Mouse (Mus musculus): ENCODE measurements around the gene Anxa5. TPM values are rescaled to one million over a fixed set of nuclear protein-coding genes. Genes with fewer than 3 reads are reported as not detected.
A peak's percentile ranks its signal among the peaks of the same experiment; 100 is the strongest.

The Anxa5 gene
- polyA plus RNA-seq (2014; fragmentation: Nextera tagmentation; extraction: Ambion mirVana), result 103 and 121 TPM in 2 replicates

DNA sequence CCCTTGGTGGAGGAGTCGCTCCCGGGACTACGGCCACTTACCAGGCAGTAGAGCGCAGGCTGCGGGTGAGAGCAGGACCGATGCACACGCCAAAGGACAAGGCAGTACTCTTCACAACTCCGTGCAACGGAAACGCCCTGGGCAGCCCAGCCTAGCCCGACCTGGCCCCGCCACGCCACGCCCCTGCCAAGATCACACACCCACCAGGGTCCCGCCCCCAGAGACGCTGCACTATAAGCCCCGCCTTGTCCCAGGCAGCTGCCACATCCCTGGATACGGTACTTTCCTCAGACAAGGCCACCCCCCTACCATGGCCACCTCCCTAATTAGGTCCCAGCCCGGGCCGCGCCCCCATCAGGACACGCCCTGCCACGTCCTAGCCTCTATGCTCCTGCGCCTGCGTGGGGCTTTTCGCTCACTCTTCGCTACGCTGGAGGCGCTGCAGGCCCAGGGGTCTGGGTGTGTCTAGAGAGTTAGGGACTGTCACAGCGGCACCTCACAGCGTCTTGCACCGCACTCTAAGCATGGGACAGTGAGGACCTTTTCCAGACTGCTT lies at the start of gene Anxa5, which contains the start of gene 1810062G17Rik:
Gene Anxa5, minus strand, starts transcription at position 363 of the 556 bp plus-strand sequence.
Gene 1810062G17Rik, plus strand, starts transcription at position 406 of the 556 bp plus-strand sequence.
- no peaks in the 10 kb centered on the region for H3K36me3 ChIP-seq (ENCODE audit: control insufficient read depth, insufficient read depth, low read length)
- peak within 1 kb of the TSS; percentile 36; the same call in 1 of the 2 replicates for H3K27ac ChIP-seq (ENCODE audit: low read depth, low read length)
- peak within 1 kb of the TSS; percentile 87 for H3K4me2 ChIP-seq (replicated peaks; ENCODE audit: low read depth, low read length)
- peak within 1 kb of the TSS; percentile 58 for H3K9ac ChIP-seq (ENCODE audit: low read depth, low read length)
- peak within 1 kb of the TSS; percentile 63 for H3K4me3 ChIP-seq (ENCODE audit: low read depth, low read length)
- peak; percentile 98 for ATAC-seq (ENCODE audit: low FRiP score)
- DNase-seq (ENCODE audit: low spot score), result peak; percentile 93
- no peaks in the 10 kb centered on the region; the same call in 1 of the 2 replicates for H3K4me1 ChIP-seq (replicated peaks; ENCODE audit: control insufficient read depth, insufficient read depth, low read length)
- no peaks in the 10 kb centered on the region for H3K27me3 ChIP-seq (ENCODE audit: control insufficient read depth, insufficient read depth, low read length)
- H3K9me3 ChIP-seq (ENCODE audit: control insufficient read depth, low read length), result no peaks in the 10 kb centered on the region
- WGBS, result 0% methylated on average over 32 of the region's 32 CpGs

DNA sequence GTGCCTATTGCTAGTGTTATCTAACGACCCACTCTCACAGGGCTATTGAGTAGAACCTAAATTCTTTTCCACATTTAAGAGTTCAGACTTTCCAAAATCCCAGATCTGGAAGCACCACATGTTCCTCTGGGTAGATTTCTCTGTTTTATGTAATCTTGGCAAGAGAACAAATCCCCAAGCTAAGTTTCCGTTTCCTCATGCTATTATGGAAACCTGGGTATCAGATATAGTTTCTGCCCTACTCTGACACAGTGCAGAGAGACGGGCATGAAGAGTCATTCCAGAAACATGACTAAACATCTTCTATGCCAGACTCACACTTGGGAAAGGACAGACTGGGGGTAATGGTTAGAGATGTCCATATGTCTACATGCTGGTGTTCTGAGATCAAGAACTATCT lies 48.8 kb upstream of the Anxa5 start:
- ATAC-seq (ENCODE audit: low FRiP score) (no peak), DNase-seq (ENCODE audit: low spot score) (no peak)
- Histone ChIP-seq H3K4me1 (replicated peaks; ENCODE audit: control insufficient read depth, insufficient read depth, low read length) (no peaks in the 10 kb centered on the region), H3K4me3 (ENCODE audit: low read depth, low read length) (no peak overlapping the region), H3K36me3 (ENCODE audit: control insufficient read depth, insufficient read depth, low read length) (no peaks in the 10 kb centered on the region), H3K27me3 (ENCODE audit: control insufficient read depth, insufficient read depth, low read length) (peaks cover 12% of the 10 kb centered on the region), H3K4me2 (replicated peaks; ENCODE audit: low read depth, low read length) (no peak overlapping the region), H3K9me3 (ENCODE audit: control insufficient read depth, low read length) (no peaks in the 10 kb centered on the region), H3K27ac (ENCODE audit: low read depth, low read length) (no peak overlapping the region), H3K9ac (ENCODE audit: low read depth, low read length) (no peak overlapping the region)
- 79% methylated on average over 3 of the region's 3 CpGs for WGBS

DNA sequence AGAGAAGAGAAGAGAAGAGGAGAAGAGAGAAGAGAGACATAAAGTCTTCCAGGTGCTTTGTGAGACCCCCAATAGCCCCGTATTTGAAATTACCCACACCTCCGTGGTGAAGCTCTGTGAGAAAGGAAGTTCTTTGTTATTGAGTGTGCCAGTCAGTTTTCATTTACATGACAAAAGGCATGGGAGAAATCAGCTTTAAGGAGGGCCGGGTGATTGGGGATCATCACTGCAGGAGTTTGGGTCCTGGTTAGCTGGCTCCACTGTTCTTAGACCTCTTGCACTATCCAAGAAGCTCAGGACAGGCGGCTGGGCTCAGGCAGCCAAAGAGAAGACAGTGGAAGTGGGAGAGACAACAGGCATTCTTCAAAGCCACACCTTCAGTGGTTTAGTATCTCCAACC lies 46.4 kb upstream of the Anxa5 start:
- Histone ChIP-seq H3K27me3 (ENCODE audit: control insufficient read depth, insufficient read depth, low read length) (peaks cover 12% of the 10 kb centered on the region), H3K4me3 (ENCODE audit: low read depth, low read length) (no peak overlapping the region), H3K4me1 (replicated peaks; ENCODE audit: control insufficient read depth, insufficient read depth, low read length) (no peaks in the 10 kb centered on the region), H3K27ac (ENCODE audit: low read depth, low read length) (no peak overlapping the region), H3K36me3 (ENCODE audit: control insufficient read depth, insufficient read depth, low read length) (no peaks in the 10 kb centered on the region), H3K9me3 (ENCODE audit: control insufficient read depth, low read length) (no peaks in the 10 kb centered on the region), H3K9ac (ENCODE audit: low read depth, low read length) (no peak overlapping the region), H3K4me2 (replicated peaks; ENCODE audit: low read depth, low read length) (no peak overlapping the region)
- 6% methylated on average over 4 of the region's 4 CpGs for WGBS
- DNase-seq (ENCODE audit: low spot score), result peak; percentile 21
- ATAC-seq (ENCODE audit: low FRiP score), result no peak

DNA sequence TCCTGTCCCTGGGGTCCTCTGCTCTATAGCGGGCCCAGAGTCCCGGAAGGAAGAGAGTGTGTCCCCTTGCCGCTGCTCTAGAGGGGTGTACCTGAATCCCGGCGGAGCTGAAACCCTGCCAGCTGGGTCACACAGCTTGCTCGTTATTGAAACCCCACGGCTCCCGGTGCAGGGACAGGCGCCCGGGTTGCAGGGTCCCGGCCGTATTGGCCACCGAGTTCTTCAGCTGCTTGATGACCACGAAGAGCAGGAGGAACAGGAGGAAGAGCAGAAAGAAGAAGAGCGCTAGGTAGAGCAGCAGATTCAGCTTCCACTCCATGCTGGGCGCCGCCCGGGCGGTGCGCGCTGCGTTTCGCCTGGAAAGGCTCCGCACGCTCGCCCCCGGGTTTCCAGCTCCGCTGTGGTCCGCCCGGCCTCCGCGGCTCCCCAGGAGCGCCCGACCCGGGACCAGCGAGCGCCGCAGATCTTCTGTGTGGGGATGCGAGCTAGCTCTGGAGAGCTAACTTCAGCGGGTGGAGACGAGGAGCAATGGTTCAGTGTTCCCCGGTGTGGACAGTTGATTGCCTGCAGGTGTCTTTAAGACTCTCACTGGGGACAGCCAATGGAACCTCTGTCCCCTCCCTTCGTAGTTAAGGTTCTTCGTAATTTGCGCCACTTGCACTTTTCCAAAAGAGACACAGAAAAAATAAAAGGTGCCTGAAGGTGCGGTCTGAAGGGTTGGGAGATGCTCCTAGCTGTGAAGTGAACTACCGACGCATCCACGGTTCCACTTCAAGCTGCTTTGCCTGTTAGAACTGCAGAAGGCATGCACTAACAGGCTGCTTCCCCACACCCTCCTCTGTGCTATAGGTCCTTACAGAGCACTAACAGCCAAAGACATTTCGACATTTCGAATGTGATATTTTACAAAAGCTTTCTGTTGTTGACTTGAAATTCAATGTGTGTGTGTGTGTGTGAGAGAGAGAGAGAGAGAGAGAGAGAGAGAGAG lies 45.7 kb upstream of the Anxa5 start, which contains the start of gene Gm11549:
Gene Gm11549, minus strand, starts transcription at position 741 of the 988 bp plus-strand sequence.
- Histone ChIP-seq H3K4me1 (replicated peaks; ENCODE audit: control insufficient read depth, insufficient read depth, low read length) (no peaks in the 10 kb centered on the region), H3K27me3 (ENCODE audit: control insufficient read depth, insufficient read depth, low read length) (peaks cover 12% of the 10 kb centered on the region), H3K9ac (ENCODE audit: low read depth, low read length) (peak within 1 kb of the TSS; percentile 57), H3K4me3 (ENCODE audit: low read depth, low read length) (peak within 1 kb of the TSS; percentile 50), H3K9me3 (ENCODE audit: control insufficient read depth, low read length) (no peaks in the 10 kb centered on the region), H3K27ac (ENCODE audit: low read depth, low read length) (no peak within 1 kb of the TSS), H3K36me3 (ENCODE audit: control insufficient read depth, insufficient read depth, low read length) (no peaks in the 10 kb centered on the region), H3K4me2 (replicated peaks; ENCODE audit: low read depth, low read length) (peak within 1 kb of the TSS; percentile 94)
- WGBS, result 1% methylated on average over 51 of the region's 51 CpGs
- DNase-seq (ENCODE audit: low spot score) (peak; percentile 66), ATAC-seq (ENCODE audit: low FRiP score) (peak; percentile 59)

DNA sequence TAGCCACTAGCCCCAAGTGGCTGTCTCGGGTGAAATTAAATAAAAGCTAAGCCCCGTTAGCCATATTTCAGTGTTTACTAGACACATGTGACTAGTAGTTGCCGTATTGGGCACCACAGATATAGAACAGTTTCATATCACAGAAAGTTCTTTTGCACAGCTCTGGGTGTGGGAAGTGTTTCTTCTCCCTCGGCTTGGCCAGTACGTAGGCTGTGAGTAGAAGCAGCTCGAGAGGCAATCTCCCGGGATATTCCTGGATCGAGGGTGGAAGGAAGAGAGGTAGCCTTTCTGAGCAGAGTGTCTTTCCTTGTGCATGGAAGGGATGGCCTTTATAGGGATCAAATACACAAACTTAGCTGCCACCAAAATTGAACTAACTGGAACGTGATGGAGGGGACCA lies 40.5 kb upstream of the Anxa5 start:
- H3K4me3 ChIP-seq (ENCODE audit: low read depth, low read length), result no peak overlapping the region
- H3K36me3 ChIP-seq (ENCODE audit: control insufficient read depth, insufficient read depth, low read length), result no peaks in the 10 kb centered on the region
- no peak overlapping the region for H3K4me2 ChIP-seq (replicated peaks; ENCODE audit: low read depth, low read length)
- no peak overlapping the region for H3K27ac ChIP-seq (ENCODE audit: low read depth, low read length)
- no peaks in the 10 kb centered on the region for H3K4me1 ChIP-seq (replicated peaks; ENCODE audit: control insufficient read depth, insufficient read depth, low read length)
- peaks cover 9% of the 10 kb centered on the region for H3K27me3 ChIP-seq (ENCODE audit: control insufficient read depth, insufficient read depth, low read length)
- DNase-seq (ENCODE audit: low spot score) (no peak), ATAC-seq (ENCODE audit: low FRiP score) (no peak)
- no peak overlapping the region for H3K9ac ChIP-seq (ENCODE audit: low read depth, low read length)
- WGBS, result 94% methylated on average over 9 of the region's 9 CpGs
- H3K9me3 ChIP-seq (ENCODE audit: control insufficient read depth, low read length), result no peaks in the 10 kb centered on the region

DNA sequence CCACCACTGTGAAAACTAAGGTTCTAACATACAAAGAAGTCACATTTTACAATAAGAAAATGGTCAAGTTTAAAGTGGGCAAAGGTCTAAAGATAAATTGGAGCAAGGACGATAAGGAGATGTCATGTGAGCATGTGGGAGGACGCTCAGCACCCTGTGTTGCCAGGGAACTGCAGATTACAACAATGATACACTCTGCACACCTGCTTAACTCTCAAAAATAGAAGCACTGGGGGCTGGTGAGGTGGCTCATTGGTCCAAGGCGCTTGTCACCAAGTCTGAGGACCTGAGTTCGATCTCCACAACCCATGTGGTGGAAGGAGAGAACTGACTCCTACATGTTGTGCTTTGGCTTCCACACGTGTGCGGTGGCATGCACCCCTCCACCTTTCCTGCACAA lies 35.8 kb upstream of the Anxa5 start:
- Histone ChIP-seq H3K4me2 (replicated peaks; ENCODE audit: low read depth, low read length) (no peak overlapping the region), H3K27ac (ENCODE audit: low read depth, low read length) (no peak overlapping the region), H3K36me3 (ENCODE audit: control insufficient read depth, insufficient read depth, low read length) (no peaks in the 10 kb centered on the region), H3K4me1 (replicated peaks; ENCODE audit: control insufficient read depth, insufficient read depth, low read length) (no peaks in the 10 kb centered on the region), H3K4me3 (ENCODE audit: low read depth, low read length) (no peak overlapping the region), H3K9me3 (ENCODE audit: control insufficient read depth, low read length) (no peaks in the 10 kb centered on the region), H3K27me3 (ENCODE audit: control insufficient read depth, insufficient read depth, low read length) (no peaks in the 10 kb centered on the region), H3K9ac (ENCODE audit: low read depth, low read length) (no peak overlapping the region)
- DNase-seq (ENCODE audit: low spot score), result no peak
- WGBS, result 94% methylated on average over 6 of the region's 6 CpGs
- no peak for ATAC-seq (ENCODE audit: low FRiP score)

DNA sequence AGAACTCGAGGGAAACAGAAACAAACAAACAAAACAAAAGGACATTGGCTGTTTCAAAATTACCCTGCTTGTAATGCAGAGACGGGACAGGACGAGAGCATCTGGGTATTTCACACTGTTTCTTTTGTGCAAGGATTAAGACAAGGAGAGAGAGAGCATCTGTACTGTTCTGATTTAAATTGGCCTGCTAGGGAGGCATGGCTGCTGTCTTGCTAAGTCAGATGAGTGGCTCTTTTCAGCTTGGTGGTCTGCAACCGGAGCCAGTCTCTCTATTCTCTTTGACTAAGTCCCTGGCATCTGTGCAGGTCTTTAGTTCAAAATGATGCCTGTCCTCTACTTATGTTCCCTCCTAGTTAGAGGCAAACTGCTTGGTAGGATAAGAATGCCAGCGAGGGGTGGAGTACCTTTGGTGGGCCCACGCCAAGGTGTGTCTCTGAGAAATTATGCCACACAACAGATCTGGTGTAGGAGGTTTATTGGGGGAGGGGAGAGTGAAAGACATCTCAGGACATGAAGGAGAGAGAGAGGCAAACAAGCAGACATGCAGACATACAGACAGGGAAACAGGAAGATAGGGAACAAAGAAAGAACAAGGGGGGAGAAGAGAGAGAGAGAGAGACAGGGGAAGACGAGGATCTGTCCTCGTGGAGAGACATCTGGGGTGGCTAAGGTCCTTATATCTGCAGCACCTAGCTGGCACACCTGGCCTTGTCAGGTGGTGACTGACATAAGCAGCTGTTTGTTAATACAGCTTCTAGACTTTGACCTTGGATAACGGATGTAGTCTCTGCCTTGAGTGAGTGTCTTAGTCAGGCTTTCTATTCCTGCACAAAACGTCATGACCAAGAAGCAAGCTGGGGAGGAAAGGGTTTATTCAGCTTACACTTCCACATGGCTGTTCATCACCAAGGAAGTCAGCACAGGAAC lies 30.4 kb upstream of the Anxa5 start:
- H3K4me2 ChIP-seq (replicated peaks; ENCODE audit: low read depth, low read length), result no peak overlapping the region
- ATAC-seq (ENCODE audit: low FRiP score) (no peak), DNase-seq (ENCODE audit: low spot score) (no peak)
- no peak overlapping the region for H3K4me3 ChIP-seq (ENCODE audit: low read depth, low read length)
- H3K27me3 ChIP-seq (ENCODE audit: control insufficient read depth, insufficient read depth, low read length), result no peaks in the 10 kb centered on the region
- H3K27ac ChIP-seq (ENCODE audit: low read depth, low read length), result 0 out of 2 replicates have a peak overlapping the region, but pooled peaks have one; percentile 3
- H3K9me3 ChIP-seq (ENCODE audit: control insufficient read depth, low read length), result no peaks in the 10 kb centered on the region
- no peak overlapping the region for H3K9ac ChIP-seq (ENCODE audit: low read depth, low read length)
- 65% methylated on average over 10 of the region's 10 CpGs for WGBS
- no peaks in the 10 kb centered on the region for H3K4me1 ChIP-seq (replicated peaks; ENCODE audit: control insufficient read depth, insufficient read depth, low read length)
- no peaks in the 10 kb centered on the region for H3K36me3 ChIP-seq (ENCODE audit: control insufficient read depth, insufficient read depth, low read length)

DNA sequence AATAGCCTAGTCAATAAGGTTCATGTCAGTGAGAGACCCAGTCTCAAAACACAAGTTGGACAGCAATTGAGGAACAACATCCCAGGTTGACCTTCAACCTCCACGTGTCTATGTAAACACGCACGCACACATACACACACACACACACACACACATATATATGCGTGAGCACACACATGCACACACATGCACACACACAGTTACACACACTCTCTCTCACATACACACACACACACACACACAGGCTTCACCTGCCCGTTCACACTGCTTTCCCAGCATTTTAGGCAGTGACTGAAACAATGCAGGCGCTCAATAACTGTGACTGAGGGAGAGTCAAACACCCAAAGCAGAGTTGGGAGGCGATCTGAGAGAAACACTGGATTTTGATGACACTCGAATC lies 29.6 kb upstream of the Anxa5 start:
- Histone ChIP-seq H3K27ac (ENCODE audit: low read depth, low read length) (no peak overlapping the region), H3K36me3 (ENCODE audit: control insufficient read depth, insufficient read depth, low read length) (no peaks in the 10 kb centered on the region), H3K27me3 (ENCODE audit: control insufficient read depth, insufficient read depth, low read length) (no peaks in the 10 kb centered on the region), H3K9me3 (ENCODE audit: control insufficient read depth, low read length) (no peaks in the 10 kb centered on the region), H3K4me3 (ENCODE audit: low read depth, low read length) (no peak overlapping the region), H3K4me1 (replicated peaks; ENCODE audit: control insufficient read depth, insufficient read depth, low read length) (no peaks in the 10 kb centered on the region), H3K9ac (ENCODE audit: low read depth, low read length) (no peak overlapping the region), H3K4me2 (replicated peaks; ENCODE audit: low read depth, low read length) (no peak overlapping the region)
- DNase-seq (ENCODE audit: low spot score), result no peak
- 83% methylated on average over 8 of the region's 8 CpGs for whole genome bisulfite sequencing
- ATAC-seq (ENCODE audit: low FRiP score), result no peak

Data from hindbrain, embryonic 11.5 days (tissue).